Mouse (Mus musculus): ENCODE data around the gene Dnph1.

DNA sequence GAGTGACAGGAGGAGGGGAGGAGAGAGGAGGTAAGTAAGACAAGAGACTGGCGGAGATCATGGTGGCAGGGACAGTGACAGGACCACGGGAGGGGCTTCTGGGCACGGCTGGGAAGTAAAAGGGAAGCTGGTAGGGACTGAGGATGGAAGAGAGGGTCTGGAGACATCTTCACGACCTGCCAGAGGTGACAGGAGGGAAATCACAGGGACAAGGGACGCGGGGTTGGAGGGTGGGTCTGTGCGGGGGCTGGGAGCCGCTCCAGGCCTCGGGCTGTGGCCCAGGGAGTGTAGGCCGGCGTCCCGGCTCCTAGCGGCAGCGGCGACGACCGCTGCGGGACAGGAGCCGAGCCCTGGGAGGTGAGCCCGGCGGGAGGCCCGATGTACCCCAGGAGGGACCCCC, 9.5 kb upstream of the Dnph1 start:
- TF ChIP-seq POLR2A (IDR thresholded peaks at IDR 0.05; ENCODE audit: insufficient read depth, low read depth, low read length) (no peak), CTCF (IDR thresholded peaks at IDR 0.05) (no peak), EP300 (IDR thresholded peaks at IDR 0.05; ENCODE audit: insufficient read depth, low read depth, low read length) (no peak)
